Mouse (Mus musculus): ENCODE results near the gene Fbxl5.

Fbxl5 gene

DNA sequence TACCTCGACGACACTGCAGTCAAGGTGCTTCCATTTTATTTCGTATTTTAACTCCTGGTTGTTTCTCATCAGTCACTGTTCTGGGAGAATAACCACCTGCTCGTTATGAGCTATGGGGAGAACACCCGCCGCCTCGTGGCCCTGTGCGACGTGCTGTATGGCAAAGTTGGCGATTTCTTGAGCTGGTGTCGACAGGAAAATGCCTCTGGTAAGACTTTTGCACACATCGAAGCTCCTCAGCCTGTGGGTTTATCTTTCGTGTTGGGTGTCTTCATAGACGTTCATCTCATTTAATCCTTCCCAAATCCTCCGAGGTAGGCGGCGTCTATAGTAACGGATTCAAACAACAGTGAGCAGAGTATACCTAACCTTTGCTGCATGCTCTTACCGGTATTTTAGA lies at the start of gene Fbxl5:
Fbxl5 (minus strand) TSS at position 101 of the 400 bp plus-strand sequence.
- no peak for DNase-seq (ENCODE audit: low spot score)

- DNase-seq (ENCODE audit: low spot score): peak; percentile 20
These were observed 47.5 kb upstream of the Fbxl5 start for GRCm38 (mm10) chr5:43868711-43869600.

- no peak for DNase-seq (ENCODE audit: low spot score)
These were observed 46.8 kb upstream of the Fbxl5 start, which contains the start of gene Cd38 for GRCm38 (mm10) chr5:43868253-43868652. TSS of gene Cd38 (plus strand) at chr5:43868553.

DNA sequence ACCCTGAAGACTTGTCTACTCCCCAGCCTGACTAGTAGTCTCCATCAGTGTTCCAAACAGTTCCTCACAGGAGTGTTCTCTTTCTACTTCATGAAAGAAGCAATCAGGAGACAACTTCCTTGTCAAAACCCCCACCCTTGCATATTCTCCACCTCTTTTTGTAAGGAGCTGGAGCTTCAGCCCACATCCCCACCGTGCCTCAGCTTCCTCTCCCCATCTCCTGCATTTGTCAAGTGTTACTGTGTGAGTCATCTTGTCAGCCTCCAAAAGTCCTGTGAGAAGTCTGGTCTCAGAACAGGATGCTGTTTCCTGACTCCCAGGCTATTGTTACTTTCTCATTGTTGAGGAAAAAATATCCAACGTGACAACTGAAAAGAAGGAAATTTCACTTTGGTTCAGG lies 43.9 kb upstream of the Fbxl5 start:
- no peak for DNase-seq (ENCODE audit: low spot score)

GRCm38 (mm10) chr5:43863642-43864041 lies 42.2 kb upstream of the Fbxl5 start:
- DNase-seq (ENCODE audit: low spot score): no peak

DNA sequence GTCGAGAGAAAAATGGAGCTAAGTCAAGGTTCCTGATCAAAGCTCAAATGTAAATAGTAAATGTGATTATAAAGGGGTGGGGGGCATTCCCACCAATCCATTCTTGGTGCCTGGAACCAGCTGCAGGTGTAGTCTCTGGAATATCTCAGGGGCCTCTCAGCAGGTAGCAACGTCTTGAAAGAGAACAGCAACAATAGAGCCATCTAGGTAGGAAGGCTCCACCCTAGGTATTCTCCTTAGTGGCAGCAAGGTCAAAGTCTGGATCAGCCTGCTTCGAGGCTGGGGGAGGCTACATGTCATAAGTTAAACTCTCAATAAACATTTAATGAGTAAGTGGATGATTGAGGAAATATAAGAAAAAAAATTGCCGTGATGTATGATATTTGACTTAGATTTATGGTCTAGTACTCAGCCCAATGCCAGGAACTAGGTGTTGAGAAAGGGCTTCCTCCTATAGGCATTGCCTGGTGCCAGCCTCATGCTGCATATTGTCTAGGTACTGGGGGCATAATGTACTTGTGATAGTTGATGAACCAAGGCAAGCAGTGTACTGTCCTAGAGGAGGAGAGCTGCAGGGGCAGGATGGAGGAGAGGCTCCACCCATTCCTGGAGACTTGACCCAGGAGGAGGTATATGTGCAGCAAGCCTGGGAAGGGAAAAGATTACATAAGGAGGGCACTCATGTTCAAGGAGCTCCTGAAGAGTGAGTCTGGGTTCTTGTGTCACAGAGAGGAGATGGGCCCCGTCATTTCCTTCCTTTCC lies 39.4 kb upstream of the Fbxl5 start:
- DNase-seq (ENCODE audit: low spot score): no peak

GRCm38 (mm10) chr5:43860096-43860495 lies 38.7 kb upstream of the Fbxl5 start:
- no peak for DNase-seq (ENCODE audit: low spot score)

GRCm38 (mm10) chr5:43859663-43860062 lies 38.2 kb upstream of the Fbxl5 start:
- no peak for DNase-seq (ENCODE audit: low spot score)

- no peak for DNase-seq (ENCODE audit: low spot score)
These were observed 34.3 kb upstream of the Fbxl5 start for GRCm38 (mm10) chr5:43855769-43856168.

GRCm38 (mm10) chr5:43853868-43854488 lies 32.5 kb upstream of the Fbxl5 start:
- DNase-seq (ENCODE audit: low spot score): no peak

DNA sequence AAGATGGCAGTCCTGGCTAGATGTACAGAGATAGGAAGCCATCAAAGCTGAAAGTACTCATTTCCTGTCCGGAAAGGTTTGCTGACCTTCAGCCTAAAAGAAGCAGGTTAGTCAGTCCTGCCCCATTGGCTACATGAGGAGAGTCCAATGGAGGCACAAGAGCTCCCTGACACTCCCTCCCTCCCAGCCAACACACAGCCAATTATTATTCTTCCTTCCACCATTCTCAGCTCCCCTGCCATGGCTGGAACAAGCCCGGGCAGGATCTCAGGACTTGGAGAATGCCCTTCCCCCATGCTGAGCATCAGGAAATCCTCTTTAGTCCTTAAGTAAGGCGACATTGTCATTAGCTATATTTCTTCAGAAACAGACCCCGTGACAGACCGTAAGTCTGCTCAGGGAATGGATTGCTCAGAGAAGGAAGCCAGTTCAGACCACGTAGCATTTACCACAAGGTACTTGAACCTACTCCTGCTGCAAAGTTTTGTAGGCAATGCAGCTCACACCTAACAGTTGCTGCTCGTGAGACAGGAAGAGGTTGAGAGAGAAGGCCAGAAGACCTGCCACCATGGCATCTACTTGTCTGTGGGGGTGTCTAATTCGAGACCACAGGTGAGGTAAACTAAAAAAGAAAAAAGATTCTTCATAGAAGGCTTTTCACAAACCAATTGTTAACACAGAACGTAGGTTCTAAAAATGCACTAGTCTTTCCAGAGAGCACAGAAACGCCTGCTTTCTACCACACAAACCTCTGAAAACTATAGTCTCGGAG lies 31.8 kb upstream of the Fbxl5 start:
- DNase-seq (ENCODE audit: low spot score): no peak

- DNase-seq (ENCODE audit: low spot score): no peak
These were observed 26.8 kb upstream of the Fbxl5 start for GRCm38 (mm10) chr5:43848275-43848674.

GRCm38 (mm10) chr5:43847555-43847954 lies 26.1 kb upstream of the Fbxl5 start:
- DNase-seq (ENCODE audit: low spot score): no peak

- no peak for DNase-seq (ENCODE audit: low spot score)
These were observed 24.8 kb upstream of the Fbxl5 start for GRCm38 (mm10) chr5:43846227-43846626.

DNA sequence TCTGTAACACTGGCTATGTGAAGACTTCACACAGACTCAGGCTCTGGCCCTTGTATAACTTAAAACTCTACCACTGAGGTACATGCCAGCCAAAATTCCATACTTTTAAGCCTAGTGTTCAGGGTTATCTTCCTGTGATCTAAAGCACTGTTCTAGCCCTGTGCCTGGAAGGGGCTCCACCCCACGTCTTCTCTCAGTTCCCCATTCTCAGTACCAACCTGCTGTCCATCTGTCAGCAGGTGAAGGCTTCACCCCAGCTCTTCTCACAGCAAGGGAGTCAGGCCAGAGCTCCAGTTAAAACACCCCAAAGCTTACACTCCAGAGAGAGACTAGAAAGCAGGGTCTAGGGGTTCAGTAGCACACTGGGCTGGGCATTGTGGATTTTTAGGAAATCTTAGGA lies 24.2 kb upstream of the Fbxl5 start:
- DNase-seq (ENCODE audit: low spot score): no peak

GRCm38 (mm10) chr5:43845083-43845482 lies 23.6 kb upstream of the Fbxl5 start:
- no peak for DNase-seq (ENCODE audit: low spot score)

DNA sequence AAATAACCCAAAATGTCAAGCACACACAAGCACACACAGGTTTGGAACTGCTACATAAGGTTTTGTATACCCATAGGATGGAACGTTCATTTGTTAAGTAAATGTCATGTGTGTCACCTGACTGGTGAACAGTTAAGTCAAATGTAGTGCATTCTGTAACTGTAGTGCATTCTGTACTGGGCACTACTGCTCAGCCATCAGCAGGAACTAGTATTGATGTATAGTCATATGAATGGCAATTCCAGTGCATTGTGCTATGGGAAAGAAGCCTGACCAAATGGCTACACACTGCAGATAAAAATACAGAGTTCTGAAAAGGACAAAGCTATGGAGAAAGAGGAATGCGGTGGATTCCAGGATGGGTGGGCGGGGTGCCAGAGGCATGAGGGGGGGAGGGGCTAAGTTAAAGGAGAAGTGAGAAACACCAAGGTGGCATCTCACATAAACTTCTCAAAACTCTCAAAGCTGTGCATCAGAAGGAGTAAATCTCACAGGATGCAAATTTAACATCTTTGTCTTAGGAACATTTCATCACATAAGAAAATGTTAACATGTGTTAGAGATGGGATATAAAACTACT lies 21.2 kb upstream of the Fbxl5 start:
- DNase-seq (ENCODE audit: low spot score): no peak

- DNase-seq (ENCODE audit: low spot score): no peak
These were observed 20.5 kb upstream of the Fbxl5 start for GRCm38 (mm10) chr5:43842011-43842285.

DNA sequence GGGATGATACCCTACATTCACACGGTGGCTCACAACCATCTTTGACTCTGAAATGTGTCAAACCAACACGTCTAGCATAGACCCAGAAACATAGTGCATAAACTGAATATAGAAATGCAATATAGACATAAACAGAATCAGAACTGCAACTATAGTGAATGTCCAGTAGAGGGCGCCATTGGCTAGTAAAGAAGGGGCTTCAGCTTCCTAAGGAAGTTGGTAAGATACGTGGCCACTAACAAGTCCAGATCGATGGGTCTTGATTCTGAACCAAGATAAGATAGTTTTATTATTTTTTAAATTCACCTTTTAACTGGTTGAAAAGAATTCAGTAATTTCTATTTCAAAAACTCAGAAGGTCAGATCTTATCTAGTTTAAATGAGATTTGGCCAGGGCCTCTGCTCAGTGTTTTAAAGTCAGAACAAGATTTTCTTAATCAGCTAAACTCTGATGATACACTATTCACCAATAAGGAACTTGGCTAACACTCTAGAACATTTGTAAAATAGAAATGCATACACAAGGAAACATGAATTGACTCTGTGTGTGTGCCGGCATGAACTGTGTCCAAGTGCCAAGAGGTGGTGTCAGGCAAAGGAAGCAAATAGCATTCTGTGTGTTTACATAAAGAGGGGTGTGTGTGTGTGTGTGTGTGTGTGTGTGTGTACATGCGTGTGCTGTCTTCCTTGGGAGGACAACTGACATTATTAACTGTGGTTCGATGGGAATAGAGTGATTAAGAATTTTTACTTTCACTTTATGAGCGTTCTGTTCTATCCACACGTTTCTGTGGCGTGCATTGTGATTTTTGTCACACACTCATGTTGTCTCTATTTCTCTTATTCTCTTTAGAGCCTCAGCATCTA lies 19.9 kb upstream of the Fbxl5 start:
- no peak for DNase-seq (ENCODE audit: low spot score)

DNA sequence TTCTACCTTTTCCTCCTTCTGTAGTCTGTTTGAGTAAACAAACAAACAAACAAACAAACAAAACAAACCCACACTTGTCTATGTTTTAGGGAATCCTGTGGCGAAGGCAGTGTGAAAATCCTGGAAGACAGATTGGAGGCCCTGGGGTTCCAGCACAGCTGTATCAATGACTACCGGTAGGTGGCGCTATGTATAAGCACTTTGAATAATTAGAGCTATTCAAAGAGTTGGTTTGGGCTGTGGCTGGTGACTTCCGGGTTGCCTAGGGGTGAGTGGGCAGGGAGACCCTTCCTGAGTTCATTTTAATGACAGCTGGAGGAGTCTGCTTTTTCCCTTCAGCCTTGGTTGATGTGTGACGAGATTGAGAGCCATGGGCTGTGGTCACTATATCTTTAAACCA lies 15.9 kb upstream of the Fbxl5 start:
- peak; percentile 18 for DNase-seq (ENCODE audit: low spot score)

GRCm38 (mm10) chr5:43836590-43836989 lies 15.2 kb upstream of the Fbxl5 start:
- DNase-seq (ENCODE audit: low spot score): no peak

Measured in ovary, postnatal 36 days (tissue).